Comparison of ENCODE assay signal across 28 mouse cellular contexts in genomic region chr8:13427351-13427750, GRCm38 (mm10). TPM values are rescaled to one million over a fixed set of nuclear protein-coding genes. Genes with fewer than 3 reads are reported as not detected.
A peak's percentile ranks its signal among the peaks of the same experiment; 100 is the strongest.
DNase-seq lines count a peak whose midpoint lies in the region; ATAC-seq and TF ChIP-seq lines count a peak whose summit lies in the region.
"Had no signal": no experiment of that assay in that cellular context is flagged by ENCODE, and none has a peak within 500 bp of the region (broad histone marks: within the 10 kb centered on the region; RNA-seq: fewer than 3 reads in every experiment).

No protein-coding gene starts in this region.

- ATAC-seq in hindbrain, postnatal 0 days, result no peak
- ATAC-seq: activated CD4-positive, CD25-positive, alpha-beta regulatory T cell, adult 4 months; CD4-positive, CD25-positive, alpha-beta regulatory T cell, adult 4 months; forebrain, embryonic 14.5 days; intestine, postnatal 0 days; liver, embryonic 12.5 days had no signal

- DNase-seq in heart, adult 11 months, result peak; percentile 96
- DNase-seq in heart, embryonic 10.5 days (ENCODE audit: low spot score), result no peak
- DNase-seq in kidney, adult 11 months, result peak; percentile 16
- no peak for DNase-seq in kidney, adult 18-20 months
- peak; percentile 7 for DNase-seq in lung, postnatal 36 days
- no peak for DNase-seq in lung, postnatal 14 days
- DNase-seq in kidney, postnatal 14 days, result peak; percentile 38
- DNase-seq in hindbrain, postnatal 0 days (ENCODE audit: low spot score), result no peak
- DNase-seq: adrenal gland, postnatal 10 days; cerebellum, adult 9-11 months; gastrocnemius, postnatal 25 days; right cerebral cortex, postnatal 25 days had no signal

- H3K27me3 ChIP-seq in heart, embryonic 10.5 days (ENCODE audit: insufficient read depth, poor library complexity, severe bottlenecking), result no peaks in the 10 kb centered on the region
- no peaks in the 10 kb centered on the region for H3K27me3 ChIP-seq in hindbrain, postnatal 0 days (ENCODE audit: insufficient read depth, low read length)
- H3K27me3 ChIP-seq: embryonic facial prominence, embryonic 12.5 days had no signal

- no peak overlapping the region for H3K9ac ChIP-seq in hindbrain, postnatal 0 days (replicated peaks; ENCODE audit: low read length)
- H3K9ac ChIP-seq: embryonic facial prominence, embryonic 12.5 days; hindbrain, embryonic 14.5 days; limb, embryonic 12.5 days; liver, embryonic 12.5 days had no signal

- no peak overlapping the region for H3K27ac ChIP-seq in heart, embryonic 10.5 days
- no peak overlapping the region for H3K27ac ChIP-seq in hindbrain, postnatal 0 days
- H3K27ac ChIP-seq: embryonic facial prominence, embryonic 12.5 days; hindbrain, embryonic 14.5 days; limb, embryonic 12.5 days; liver, embryonic 12.5 days had no signal

- no peaks in the 10 kb centered on the region for H3K9me3 ChIP-seq in heart, embryonic 10.5 days
- H3K9me3 ChIP-seq in hindbrain, postnatal 0 days (ENCODE audit: low read length), result no peaks in the 10 kb centered on the region
- H3K9me3 ChIP-seq: embryonic facial prominence, embryonic 12.5 days; limb, embryonic 12.5 days; liver, embryonic 12.5 days had no signal

- H3K36me3 ChIP-seq in heart, embryonic 10.5 days, result no peaks in the 10 kb centered on the region
- H3K36me3 ChIP-seq in hindbrain, postnatal 0 days (ENCODE audit: insufficient read depth, low read length), result no peaks in the 10 kb centered on the region
- H3K36me3 ChIP-seq: embryonic facial prominence, embryonic 12.5 days; limb, embryonic 12.5 days; liver, embryonic 12.5 days had no signal

- 55% methylated on average over 6 of the region's 6 CpGs for WGBS in heart, embryonic 10.5 days
- WGBS in hindbrain, postnatal 0 days, result 78% methylated on average over 6 of the region's 6 CpGs

- no peak for TF ChIP-seq CTCF in hindbrain, postnatal 0 days (IDR thresholded peaks at IDR 0.05; ENCODE audit: low read depth)

- H3K4me2 ChIP-seq in hindbrain, postnatal 0 days (ENCODE audit: low read depth, low read length), result no peak overlapping the region
- H3K4me2 ChIP-seq: embryonic facial prominence, embryonic 12.5 days; hindbrain, embryonic 14.5 days; limb, embryonic 12.5 days; liver, embryonic 12.5 days; midbrain, embryonic 11.5 days had no signal

- no peak overlapping the region for H3K4me3 ChIP-seq in heart, embryonic 10.5 days
- no peak overlapping the region for H3K4me3 ChIP-seq in hindbrain, postnatal 0 days (ENCODE audit: low read length)
- H3K4me3 ChIP-seq: embryonic facial prominence, embryonic 12.5 days; erythroblast, embryonic 14.5 days; limb, embryonic 12.5 days; liver, embryonic 12.5 days had no signal

- peaks cover 9% of the 10 kb centered on the region for H3K4me1 ChIP-seq in heart, embryonic 10.5 days
- H3K4me1 ChIP-seq in hindbrain, postnatal 0 days (ENCODE audit: insufficient read depth, low read length), result no peaks in the 10 kb centered on the region
- H3K4me1 ChIP-seq: embryonic facial prominence, embryonic 12.5 days; liver, embryonic 12.5 days had no signal

RNA-seq across cellular contexts. Expression of gene Tmem255b, which starts 7.6 kb away (rescaled TPM):
- 0.18 TPM in 1 of 2 replicates, not detected in the other for polyA plus RNA-seq in heart, embryonic 10.5 days (2016; fragmentation: Nextera tagmentation; extraction: Ambion mirVana)
- 1.6 and 5.9 TPM in 2 replicates for total RNA-seq in hindbrain, postnatal 0 days (2014; rRNA removed)
- polyA plus RNA-seq in hindbrain, postnatal 0 days (2015; fragmentation: Nextera tagmentation; extraction: Ambion mirVana), result 4.3 and 4.6 TPM in 2 replicates
- polyA plus RNA-seq: activated CD4-positive, CD25-positive, alpha-beta regulatory T cell, adult 4 months; CD4-positive, CD25-positive, alpha-beta regulatory T cell, adult 4 months; erythroblast, embryonic 14.5 days; forebrain, embryonic 14.5 days; liver, embryonic 12.5 days had no signal

RNA-seq across cellular contexts. Expression of gene Grk1, which starts 22.5 kb away (rescaled TPM):
- 0.10 TPM in 1 of 2 replicates, not detected in the other for polyA plus RNA-seq in heart, embryonic 10.5 days (2016; fragmentation: Nextera tagmentation; extraction: Ambion mirVana)
- total RNA-seq in hindbrain, postnatal 0 days (2014; rRNA removed), result not detected in 2 replicates
- polyA plus RNA-seq in hindbrain, postnatal 0 days (2015; fragmentation: Nextera tagmentation; extraction: Ambion mirVana), result not detected in 2 replicates
- polyA plus RNA-seq: activated CD4-positive, CD25-positive, alpha-beta regulatory T cell, adult 4 months; CD4-positive, CD25-positive, alpha-beta regulatory T cell, adult 4 months; embryonic facial prominence, embryonic 12.5 days; erythroblast, embryonic 14.5 days; heart, embryonic 14.5 days; hindbrain, embryonic 14.5 days; intestine, postnatal 0 days; liver, embryonic 12.5 days; spleen, adult 2 months; stomach, embryonic 14.5 days had no signal

RNA-seq across cellular contexts. Expression of gene Atp4b, which starts 30.7 kb away (rescaled TPM):
- not detected in 2 replicates for polyA plus RNA-seq in heart, embryonic 10.5 days (2016; fragmentation: Nextera tagmentation; extraction: Ambion mirVana)
- total RNA-seq in hindbrain, postnatal 0 days (2014; rRNA removed), result not detected in 2 replicates
- not detected in 2 replicates for polyA plus RNA-seq in hindbrain, postnatal 0 days (2015; fragmentation: Nextera tagmentation; extraction: Ambion mirVana)
- total RNA-seq: adrenal gland, postnatal 10 days; ES-E14; gastrocnemius, postnatal 25 days; left cerebral cortex, postnatal 10 days had no signal
- polyA plus RNA-seq: activated CD4-positive, CD25-positive, alpha-beta regulatory T cell, adult 4 months; CD4-positive, CD25-positive, alpha-beta regulatory T cell, adult 4 months; cortical plate, adult 2 months; embryonic facial prominence, embryonic 12.5 days; erythroblast, embryonic 14.5 days; forebrain, embryonic 14.5 days; heart, embryonic 14.5 days; hindbrain, embryonic 14.5 days; intestine, postnatal 0 days; limb, embryonic 12.5 days; liver, embryonic 12.5 days had no signal

Comparison
In these comparisons a context has a peak if more than half of its experiments do, and no peak if none do; other contexts are left out.
1. DNase-seq: peak in heart, adult 11 months (single experiment), kidney, adult 11 months (single experiment), lung, postnatal 36 days (single experiment) and kidney, postnatal 14 days (single experiment); none in heart, embryonic 10.5 days (single experiment), kidney, adult 18-20 months (single experiment), lung, postnatal 14 days (single experiment) and hindbrain, postnatal 0 days (single experiment).